Mouse (Mus musculus) kidney, postnatal 0 days (tissue): ENCODE measurements around the gene Gm9972. TPM values are rescaled to one million over a fixed set of nuclear protein-coding genes. Genes with fewer than 3 reads are reported as not detected.

ENCODE experiments used
- ATAC-seq: fragments of 200-750 bp; cut with Nextera tagmentation; replicated peaks from 2 replicates; pipeline ENCODE4 v1.8.0; 2017; ENCODE audit warnings: low read depth, moderate number of reproducible peaks, moderate TSS enrichment, moderate library complexity; ENCODE audit not compliant: low FRiP score
- DNase-seq: peaks from one replicate; pipeline ENCODE4 v3.0.0-alpha.2; 2016; ENCODE audit warnings: low spot score
- H3K27ac ChIP-seq: fragments of 300-500 bp; sonication (generic); 2 replicates; pipeline ENCODE4 v1.5.1; 2014; ENCODE audit warnings: mild to moderate bottlenecking
- H3K27me3 ChIP-seq: fragments of 300-500 bp; sonication (generic); 2 replicates; pipeline ENCODE4 v1.6.1; 2014; ENCODE audit warnings: low read length, mixed read lengths; ENCODE audit not compliant: insufficient read depth
- H3K36me3 ChIP-seq: fragments of 300-500 bp; sonication (generic); 2 replicates; pipeline ENCODE4 v1.6.1; 2014; ENCODE audit warnings: low read length, mixed read lengths; ENCODE audit not compliant: insufficient read depth
- H3K4me1 ChIP-seq: fragments of 300-500 bp; sonication (generic); replicated peaks from 2 replicates; pipeline ENCODE4 v1.6.1; 2014; ENCODE audit warnings: antibody characterized with exemption, low read length, mixed read lengths; ENCODE audit not compliant: insufficient read depth
- H3K4me2 ChIP-seq: fragments of 300-500 bp; sonication (generic); 2 replicates; pipeline ENCODE4 v1.6.1; 2014; ENCODE audit warnings: mild to moderate bottlenecking, low read length, moderate library complexity, mixed read lengths
- H3K4me3 ChIP-seq: fragments of 300-500 bp; sonication (generic); replicated peaks from 2 replicates; pipeline ENCODE4 v1.5.1; 2014; ENCODE audit warnings: low read depth, low read length
- H3K9ac ChIP-seq: fragments of 300-500 bp; sonication (generic); 2 replicates; pipeline ENCODE4 v1.6.1; 2014; ENCODE audit warnings: low read depth, low read length
- H3K9me3 ChIP-seq: fragments of 300-500 bp; sonication (generic); replicated peaks from 2 replicates; pipeline ENCODE4 v1.6.1; 2016; ENCODE audit warnings: low read length, inconsistent platforms, mixed read lengths
- CTCF ChIP-seq: IDR thresholded peaks from 2 replicates; pipeline ENCODE4 v1.5.1; 2016; ENCODE audit warnings: antibody characterized with exemption, low read depth, mild to moderate bottlenecking, moderate library complexity
- WGBS: fragments of 180-500 bp; shearing (Covaris S2); extraction: QIAGEN DNeasy Blood & Tissue Kit; methylation state at CpG from one replicate; pipeline ENCODE4 v1.1.7; 2014; 5-methylcytosine and 5-hydroxymethylcytosine counted together
- polyA plus RNA-seq: library from polyadenylated mRNA; unstranded; fragments of >200 nt; fragmentation: Nextera tagmentation; extraction: Ambion mirVana; gene quantifications from 2 replicates; pipeline ENCODE4 v1.2.1, GENCODE M21; 2015

The Gm9972 gene
- polyA plus RNA-seq, 1 experiment from 2014 or later = not detected

DNA sequence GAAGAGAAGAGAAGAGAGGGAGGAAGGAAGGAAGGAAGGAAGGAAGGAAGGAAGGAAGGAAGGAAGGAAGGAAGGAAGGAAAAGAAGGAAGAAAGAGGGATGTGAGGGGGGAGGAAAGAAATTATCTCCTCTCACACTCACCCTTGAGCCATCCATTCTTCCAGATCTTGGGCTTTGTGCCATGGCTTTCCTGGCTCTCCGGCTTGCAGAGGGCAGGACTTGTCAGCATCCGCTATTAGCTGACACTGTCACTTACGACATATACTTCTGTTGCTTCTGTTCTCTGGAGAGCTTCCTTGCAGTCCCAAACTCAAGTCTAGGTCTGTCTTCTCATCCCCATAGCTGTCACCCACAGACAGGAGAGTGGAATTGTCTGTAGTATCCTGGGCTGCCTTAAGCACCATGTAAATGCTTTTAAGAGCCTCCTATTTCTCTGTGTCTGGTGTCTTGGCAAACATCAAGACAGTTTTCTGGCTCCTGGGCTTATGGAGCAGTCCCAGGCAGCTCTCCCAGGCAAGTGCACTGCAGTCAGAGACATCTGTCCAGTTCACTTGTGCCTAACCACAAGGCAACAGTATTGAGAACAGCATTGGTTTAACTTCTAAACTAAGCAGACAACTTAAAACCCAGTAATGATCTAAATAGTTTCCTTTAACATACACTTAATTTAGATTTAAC is 10.5 kb downstream of the Gm9972 start:
- WGBS = 90% methylated on average over 3 of the region's 3 CpGs
- H3K36me3 ChIP-seq = no peaks in the 10 kb centered on the region
- no peak for DNase-seq

DNA sequence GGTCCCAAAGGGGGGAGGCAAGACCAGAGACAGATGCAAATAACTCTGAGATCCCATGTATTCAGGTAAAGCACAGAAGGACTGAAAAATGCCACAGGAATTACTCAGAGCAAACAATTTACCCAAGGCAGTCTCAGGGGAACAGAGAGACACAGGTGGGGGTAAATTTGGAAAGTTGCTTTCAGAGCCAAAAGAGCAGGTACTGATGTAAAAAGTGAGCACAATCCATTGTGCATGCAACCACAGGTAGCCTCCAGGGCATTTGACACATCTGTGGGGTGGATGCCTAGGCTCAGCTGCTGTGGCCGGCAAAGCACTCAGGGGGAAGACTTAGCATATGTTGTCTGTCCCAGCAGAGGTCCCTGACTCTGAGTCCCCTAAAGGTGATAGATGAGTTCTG is 13.8 kb downstream of the Gm9972 start:
- H3K36me3 ChIP-seq = no peaks in the 10 kb centered on the region
- H3K4me3 ChIP-seq = no peak overlapping the region
- no peak overlapping the region for H3K9ac ChIP-seq
- no peak overlapping the region for H3K27ac ChIP-seq
- no peaks in the 10 kb centered on the region for H3K4me1 ChIP-seq
- no peak overlapping the region for H3K4me2 ChIP-seq
- no peak for TF ChIP-seq CTCF
- no peaks in the 10 kb centered on the region for H3K9me3 ChIP-seq
- 45% methylated on average over 1 of the region's 1 CpGs for WGBS
- no peak for DNase-seq
- no peak for ATAC-seq
- no peaks in the 10 kb centered on the region for H3K27me3 ChIP-seq

More for the DNA sequence above, 10.5 kb downstream of the Gm9972 start:
- Histone ChIP-seq H3K4me2 (no peak overlapping the region), H3K4me1 (no peaks in the 10 kb centered on the region), H3K9ac (no peak overlapping the region), H3K27ac (no peak overlapping the region), H3K4me3 (no peak overlapping the region), H3K9me3 (no peaks in the 10 kb centered on the region), H3K27me3 (no peaks in the 10 kb centered on the region)
- no peak for TF ChIP-seq CTCF
- ATAC-seq = no peak

DNA sequence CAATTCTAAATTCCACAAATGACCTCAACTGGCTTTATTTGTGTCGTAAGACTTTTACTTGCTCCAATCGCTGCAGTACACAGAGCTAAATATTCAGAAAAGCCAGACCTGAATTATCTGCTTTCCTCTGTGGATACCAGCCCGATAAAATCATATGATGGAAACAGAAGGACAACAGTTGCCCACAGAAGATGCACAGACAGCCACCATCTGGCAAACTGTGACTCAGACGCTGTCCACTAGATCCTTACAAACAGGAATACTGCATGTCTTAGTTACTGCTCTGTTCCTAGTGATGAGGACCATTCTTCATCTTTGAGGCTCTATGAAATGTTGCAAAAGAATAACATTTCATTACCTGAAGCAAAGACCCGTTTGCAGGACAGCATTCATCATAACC is 19.4 kb downstream of the Gm9972 start:
- ATAC-seq = no peak
- no peak for TF ChIP-seq CTCF
- H3K36me3 ChIP-seq = no peaks in the 10 kb centered on the region
- H3K9me3 ChIP-seq = no peaks in the 10 kb centered on the region
- DNase-seq = no peak
- WGBS = 84% methylated on average over 5 of the region's 5 CpGs
- no peak overlapping the region for H3K27ac ChIP-seq
- H3K4me2 ChIP-seq = no peak overlapping the region
- H3K9ac ChIP-seq = no peak overlapping the region
- no peaks in the 10 kb centered on the region for H3K27me3 ChIP-seq
- no peaks in the 10 kb centered on the region for H3K4me1 ChIP-seq
- no peak overlapping the region for H3K4me3 ChIP-seq

DNA sequence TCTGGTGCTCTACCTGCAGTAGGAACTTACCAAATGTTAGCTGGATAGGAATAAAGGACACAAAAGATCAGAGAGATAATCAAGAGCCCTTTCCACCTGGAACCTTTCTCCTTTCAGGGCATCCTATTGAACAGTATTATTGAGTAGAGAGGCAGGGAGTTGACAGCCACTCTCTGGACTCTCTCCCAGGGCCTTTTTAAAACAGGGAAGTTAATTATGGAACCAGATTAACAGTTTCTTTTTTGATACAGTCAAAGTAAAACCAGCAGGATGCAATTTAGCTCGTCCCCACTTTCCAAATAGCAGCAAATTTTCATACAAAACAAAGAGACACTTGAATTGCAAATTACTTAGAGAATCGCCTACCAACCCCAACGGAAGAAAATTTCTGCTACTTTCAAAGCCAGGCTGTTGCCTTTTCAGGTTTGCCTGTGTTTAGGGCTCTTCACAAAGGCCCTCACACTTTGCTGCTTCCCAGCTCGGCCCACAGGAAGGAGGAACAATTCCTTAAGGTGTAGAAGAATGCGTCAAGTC is 24.0 kb downstream of the Gm9972 start:
- H3K27ac ChIP-seq = no peak overlapping the region
- no peaks in the 10 kb centered on the region for H3K4me1 ChIP-seq
- TF ChIP-seq CTCF = no peak
- no peak for DNase-seq
- H3K4me3 ChIP-seq = no peak overlapping the region
- 26% methylated on average over 5 of the region's 5 CpGs for WGBS
- H3K36me3 ChIP-seq = no peaks in the 10 kb centered on the region
- H3K27me3 ChIP-seq = no peaks in the 10 kb centered on the region
- H3K4me2 ChIP-seq = no peak overlapping the region
- no peak for ATAC-seq
- H3K9ac ChIP-seq = no peak overlapping the region
- no peaks in the 10 kb centered on the region for H3K9me3 ChIP-seq

GRCm38 (mm10) chr11:43062286-43062685 is 26.7 kb downstream of the Gm9972 start:
- H3K4me1 ChIP-seq = no peaks in the 10 kb centered on the region
- no peaks in the 10 kb centered on the region for H3K9me3 ChIP-seq
- H3K27me3 ChIP-seq = no peaks in the 10 kb centered on the region
- no peak overlapping the region for H3K27ac ChIP-seq
- no peak overlapping the region for H3K4me3 ChIP-seq
- no peak overlapping the region for H3K4me2 ChIP-seq
- H3K9ac ChIP-seq = no peak overlapping the region
- H3K36me3 ChIP-seq = no peaks in the 10 kb centered on the region
- WGBS = 47% methylated on average over 3 of the region's 3 CpGs
- ATAC-seq (no peak), DNase-seq (no peak)
- no peak for TF ChIP-seq CTCF

- H3K4me3 ChIP-seq = no peak overlapping the region
- no peaks in the 10 kb centered on the region for H3K36me3 ChIP-seq
- no peak overlapping the region for H3K4me2 ChIP-seq
- no peak for TF ChIP-seq CTCF
- ATAC-seq = no peak
- H3K27me3 ChIP-seq = no peaks in the 10 kb centered on the region
- H3K4me1 ChIP-seq = no peaks in the 10 kb centered on the region
- H3K9me3 ChIP-seq = no peaks in the 10 kb centered on the region
- 59% methylated on average over 8 of the region's 8 CpGs for WGBS
- no peak overlapping the region for H3K27ac ChIP-seq
- H3K9ac ChIP-seq = no peak overlapping the region
- no peak for DNase-seq
Measured at GRCm38 (mm10) chr11:43086309-43087050, 50.9 kb downstream of the Gm9972 start.

Other genes with a start within 250 kb of the Gm9972 start
- gene Atp10b, start 114.1 kb downstream of the Gm9972 start, polyA plus RNA-seq = 0.87 and 1.0 TPM in 2 replicates